Comparison of ENCODE assay signal across 1 mouse cellular context in genomic region chr2:91078314-91079025, GRCm38 (mm10).
TF ChIP-seq lines count a peak whose summit lies in the region.

No protein-coding gene starts in this region.

TF ChIP-seq in CH12.LX, 34 proteins besides CTCF, POLR2A, EP300 and RAD21:
- TF ChIP-seq JUND (conservative IDR thresholded peaks at IDR 0.05; ENCODE audit: low read depth, low read length) = no peak
- no peak for TF ChIP-seq RCOR1 (conservative IDR thresholded peaks at IDR 0.05; ENCODE audit: low read depth, low read length)
- TF ChIP-seq CHD1 (IDR thresholded peaks at IDR 0.05; ENCODE audit: low read depth, low read length) = no peak
- TF ChIP-seq ZNF384 (IDR thresholded peaks at IDR 0.05; ENCODE audit: low read depth, low read length) = no peak
- no peak for TF ChIP-seq ZKSCAN1 (IDR thresholded peaks at IDR 0.05; ENCODE audit: borderline replicate concordance, low read depth, low read length)
- TF ChIP-seq MAFK (IDR thresholded peaks at IDR 0.05; ENCODE audit: insufficient replicate concordance, low read length) = no peak
- peak; percentile 25; the same call in 1 of the 2 replicates for TF ChIP-seq ETS1 (conservative IDR thresholded peaks at IDR 0.05; ENCODE audit: low read depth, low read length)
- TF ChIP-seq USF2 (conservative IDR thresholded peaks at IDR 0.05; ENCODE audit: low read depth, low read length) = no peak
- TF ChIP-seq NRF1 (IDR thresholded peaks at IDR 0.05; ENCODE audit: low read depth, low read length) = 0 out of 2 replicates have a peak, but pooled peaks have one; percentile 16
- TF ChIP-seq MAZ (IDR thresholded peaks at IDR 0.05; ENCODE audit: low read depth, low read length) = no peak; the same call in 1 of the 2 replicates
- no peak for TF ChIP-seq PAX5 (IDR thresholded peaks at IDR 0.05; ENCODE audit: low read length)
- no peak for TF ChIP-seq JUN (IDR thresholded peaks at IDR 0.05; ENCODE audit: insufficient read depth, low read depth, low read length)
- no peak for TF ChIP-seq CHD2 (IDR thresholded peaks at IDR 0.05; ENCODE audit: low read length)
- no peak for TF ChIP-seq TBP (conservative IDR thresholded peaks at IDR 0.05; ENCODE audit: low read depth, low read length)
